Mouse (Mus musculus): ENCODE data around the gene Tor1aip1.

DNA sequence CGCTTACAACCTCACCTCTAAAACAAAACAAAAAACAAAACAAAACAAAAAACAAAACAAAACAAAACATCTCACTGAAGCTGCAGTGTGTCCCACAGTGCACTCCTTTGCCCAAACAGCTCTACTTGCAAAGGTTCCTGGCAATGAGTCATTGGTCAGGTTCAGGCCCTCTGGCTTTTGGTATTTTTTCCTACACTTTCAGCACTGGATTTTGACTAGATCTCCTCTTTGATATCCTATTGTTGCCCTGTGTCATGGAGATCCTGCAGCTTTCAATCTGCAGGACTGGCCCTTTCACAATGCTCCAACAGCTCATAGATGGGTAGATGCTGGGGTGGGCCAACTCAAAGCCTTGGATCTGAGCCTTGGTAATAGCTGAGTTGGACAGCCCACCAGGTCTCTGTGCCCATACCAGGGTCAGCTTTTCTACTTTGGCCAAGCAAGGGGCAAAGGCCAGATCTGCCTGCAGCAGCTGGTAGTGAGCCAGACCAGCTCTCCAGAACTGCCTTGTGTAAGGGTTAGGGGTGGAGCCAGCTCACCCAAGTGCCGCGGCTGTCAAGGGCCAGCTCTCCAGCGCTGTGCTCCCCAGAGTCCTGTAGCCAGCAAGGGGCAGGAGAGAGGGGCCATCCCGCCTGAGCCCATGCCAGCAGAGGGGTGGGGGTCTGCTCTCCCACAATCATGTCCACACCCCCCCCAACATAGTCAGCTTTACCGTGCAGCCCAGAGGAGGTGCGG lies 32.9 kb downstream of the Tor1aip1 start:
- no peak for TF ChIP-seq CTCF (IDR thresholded peaks at IDR 0.05; ENCODE audit: control insufficient read depth, insufficient read depth, insufficient read length)
- TF ChIP-seq USF1 (IDR thresholded peaks at IDR 0.05; ENCODE audit: low read depth), result no peak
- TF ChIP-seq MAX (IDR thresholded peaks at IDR 0.05), result no peak
- TF ChIP-seq MYOG (IDR thresholded peaks at IDR 0.05; ENCODE audit: control insufficient read depth, extremely low read depth, insufficient read length), result no peak
